Mouse (Mus musculus): ENCODE data around the gene Sec31b. TPM values are rescaled to one million over a fixed set of nuclear protein-coding genes. Genes with fewer than 3 reads are reported as not detected.

The Sec31b gene
- under 1 TPM; 0.68 to 0.77 TPM for total RNA-seq (2023)

DNA sequence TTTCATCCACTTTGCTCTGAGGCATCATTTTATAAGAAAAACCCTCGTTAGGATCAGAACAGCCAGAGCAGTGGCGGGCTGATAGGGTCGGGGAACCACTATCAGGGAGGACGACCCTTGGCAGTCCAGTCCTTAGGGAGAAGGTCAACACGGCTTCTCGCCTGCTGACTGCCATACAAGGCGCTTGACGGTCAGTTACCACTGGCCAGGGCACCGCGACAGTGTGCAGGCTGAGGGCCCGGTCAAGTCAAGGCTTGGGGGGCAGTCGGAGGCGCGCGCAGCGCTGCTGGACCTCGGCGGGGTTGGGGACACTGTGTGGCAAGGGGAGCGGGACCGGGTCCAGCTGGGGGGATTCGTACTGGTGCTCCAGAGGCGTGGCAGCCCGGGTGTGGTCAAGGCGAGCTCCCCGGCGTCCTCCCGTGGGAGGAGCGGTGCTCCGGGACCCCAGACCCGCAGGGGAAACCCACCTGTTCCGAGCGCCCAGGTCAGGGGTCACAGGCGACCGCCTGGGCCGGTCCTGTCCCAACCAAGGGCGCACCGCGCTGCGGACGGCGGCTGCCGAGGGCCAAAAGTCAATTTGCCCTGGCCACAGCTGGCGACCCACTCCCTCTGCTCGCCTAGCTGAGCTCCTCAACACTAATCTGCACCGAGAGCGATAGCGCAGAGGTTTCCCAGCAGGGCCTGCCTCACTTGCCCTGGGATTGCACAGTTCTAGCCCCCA lies at the start of gene Sec31b:
TSS of gene Sec31b (minus strand) at position 544 of the 721 bp plus-strand sequence.

DNA sequence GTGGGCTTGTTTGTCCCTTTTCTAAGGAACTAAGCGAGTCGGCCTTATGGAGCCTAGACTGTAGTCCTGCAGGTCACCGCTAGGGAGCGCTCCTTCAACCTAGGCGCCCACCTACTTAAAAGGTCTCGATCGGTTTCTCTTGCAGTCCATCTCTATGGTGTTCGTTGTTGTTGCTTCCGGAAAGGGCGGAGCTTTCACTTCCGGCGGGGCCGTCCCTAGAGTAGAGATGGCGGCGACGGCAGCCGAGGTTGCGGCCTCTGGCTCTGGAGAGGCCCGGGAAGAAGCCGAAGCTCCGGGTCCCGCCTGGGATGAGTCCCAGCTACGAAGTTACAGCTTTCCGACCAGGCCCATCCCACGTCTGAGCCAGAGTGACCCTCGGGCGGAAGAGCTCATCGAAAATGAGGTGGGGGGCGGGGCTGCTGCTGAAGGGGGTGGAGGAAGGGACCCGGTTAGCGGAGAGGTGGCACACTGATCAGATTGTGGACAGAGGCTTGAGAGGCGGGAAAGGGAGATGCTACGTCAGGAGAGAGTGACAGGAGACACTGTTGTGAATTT lies 17.1 kb upstream of the Sec31b start, which contains the start of gene Hif1an:
TSS of gene Hif1an (plus strand) at position 199 of the 555 bp plus-strand sequence.

GRCm38 (mm10) chr19:44554861-44555590 lies 9.4 kb upstream of the Sec31b start, which contains the start of gene Ndufb8:
Gene Ndufb8 (minus strand): TSS chr19:44555440.

DNA sequence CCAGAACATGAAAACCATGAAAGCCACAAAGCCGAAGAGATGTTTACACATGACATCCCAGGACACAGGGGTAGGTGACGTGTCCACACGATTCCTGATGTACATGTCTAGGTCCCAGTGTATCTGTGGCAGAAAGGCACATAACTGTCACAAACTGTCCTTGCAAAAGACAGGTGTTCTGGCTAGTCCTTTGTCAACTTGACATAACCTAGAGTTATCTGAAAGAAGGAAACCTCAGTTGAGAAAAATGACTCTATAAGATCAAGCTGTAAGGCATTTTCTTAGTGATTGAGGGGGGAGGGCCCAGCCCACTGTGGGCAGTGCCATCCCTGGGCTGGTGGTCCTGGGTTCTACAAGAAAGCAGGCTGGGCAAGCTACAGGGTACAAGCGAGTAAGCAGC lies 7.1 kb upstream of the Sec31b start, which contains the start of gene Gm20538:
TSS of gene Gm20538 (minus strand) at position 101 of the 400 bp plus-strand sequence.

DNA sequence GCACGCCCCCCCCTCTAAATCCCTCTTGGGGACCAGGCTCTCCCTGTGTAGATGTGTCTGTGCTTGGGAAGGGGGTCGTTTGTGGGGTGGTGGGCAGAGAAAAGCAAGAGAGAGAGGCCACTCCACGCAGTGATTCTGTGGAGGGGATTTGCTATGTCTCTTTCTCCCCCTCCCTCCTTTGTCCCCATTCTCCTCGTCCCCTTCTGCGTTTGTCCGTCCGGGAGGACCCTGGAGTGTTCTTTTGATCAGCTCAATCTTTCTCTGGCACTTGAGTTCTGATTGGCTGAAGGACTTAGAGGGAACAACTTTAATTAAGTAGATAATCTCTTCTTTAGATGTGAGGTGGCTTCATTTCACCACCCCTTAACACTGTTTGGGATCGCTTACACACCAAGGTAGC lies 52.5 kb downstream of the Sec31b start, which contains the start of gene Wnt8b:
TSS of gene Wnt8b (plus strand) at position 345 of the 400 bp plus-strand sequence.

Other genes starting within 250 kb of the Sec31b start
- gene Scd4, start 212.8 kb downstream of the Sec31b start, total RNA-seq (2023): under 1 TPM in 1 of 2 experiments, not detected in 1; 0.15 TPM
- gene Scd1, start 138.0 kb downstream of the Sec31b start, total RNA-seq (2023): 10 to 100 TPM in 1 of 2 experiments, 1 to 10 TPM in 1; 5.1 to 14.3 TPM
- gene Wnt8b, start 52.4 kb downstream of the Sec31b start, total RNA-seq (2023): not detected
- not detected for gene Gm20538, start 7.0 kb upstream of the Sec31b start, total RNA-seq (2023)
- 100 to 1,000 TPM; 160 to 188 TPM for gene Ndufb8, start 9.6 kb upstream of the Sec31b start, total RNA-seq (2023)
- gene Hif1an, start 17.0 kb upstream of the Sec31b start, total RNA-seq (2023): 10 to 100 TPM; 20.6 to 25.6 TPM
- not detected for gene Pax2, start 210.2 kb upstream of the Sec31b start, total RNA-seq (2023)